Mouse (Mus musculus) G1E-ER4 (cell line): Measurements from ENCODE around the gene Cela2a. TPM values are rescaled to one million over a fixed set of nuclear protein-coding genes. Genes with fewer than 3 reads are reported as not detected.

Source experiments
- GATA1 ChIP-seq: IDR thresholded peaks from one replicate; pipeline ENCODE4 v1.8.0; 2012; ENCODE audit warnings: low read length, inconsistent platforms
- polyA plus RNA-seq: library from polyadenylated mRNA; stranded (reverse); fragments of >175 nt; gene quantifications from 2 replicates; pipeline ENCODE4 v1.2.3, GENCODE M21; 2012

Gene Cela2a
- polyA plus RNA-seq, 1 experiment, result not detected

DNA sequence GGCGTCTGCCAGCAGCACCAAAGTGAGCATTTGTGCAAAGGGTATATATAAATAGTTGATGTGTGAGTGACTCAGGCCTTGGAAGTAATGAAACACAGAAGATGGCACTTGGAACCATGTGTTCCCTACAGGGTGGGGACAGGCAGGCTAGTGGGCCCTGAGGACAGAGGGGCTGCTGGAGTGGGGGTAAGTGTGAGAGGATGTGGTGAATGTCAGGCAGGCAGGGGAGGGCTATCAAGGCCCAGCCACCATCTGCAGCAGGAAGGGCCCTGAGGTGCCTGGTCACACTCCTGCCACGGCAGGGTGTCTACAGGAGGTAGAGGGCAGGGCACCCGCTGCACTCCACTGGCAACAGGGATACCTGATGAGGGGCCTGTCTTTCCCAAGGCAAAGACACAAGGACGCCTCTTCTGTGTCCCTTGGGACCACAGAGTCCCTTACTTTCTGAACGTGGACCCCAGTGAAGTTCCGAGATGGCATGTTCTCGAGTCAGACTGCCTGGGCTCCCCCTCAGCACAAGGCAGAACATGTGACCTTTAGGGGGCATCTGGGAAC lies 37.8 kb upstream of the Cela2a start:
- TF ChIP-seq GATA1, result no peak

DNA sequence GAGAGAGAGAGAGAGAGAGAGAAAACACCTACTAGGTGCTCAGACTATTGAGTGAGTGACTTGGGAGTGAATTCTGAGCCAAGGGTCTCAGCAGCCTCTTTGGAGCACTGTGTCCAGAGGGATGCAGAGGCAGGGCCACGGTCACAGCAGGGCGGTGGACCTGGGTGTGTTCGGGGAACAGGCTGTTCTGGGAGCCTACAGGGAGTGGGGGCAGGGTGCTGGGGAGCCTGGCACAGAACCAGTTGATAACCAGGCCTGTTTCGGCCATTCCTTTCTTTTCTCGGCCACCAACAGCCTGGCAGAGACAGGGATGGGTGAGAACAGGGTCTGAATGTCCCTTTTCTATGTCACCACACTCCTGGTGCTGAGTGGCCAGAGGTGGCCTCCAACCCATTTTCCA lies 36.9 kb upstream of the Cela2a start:
- TF ChIP-seq GATA1, result no peak

DNA sequence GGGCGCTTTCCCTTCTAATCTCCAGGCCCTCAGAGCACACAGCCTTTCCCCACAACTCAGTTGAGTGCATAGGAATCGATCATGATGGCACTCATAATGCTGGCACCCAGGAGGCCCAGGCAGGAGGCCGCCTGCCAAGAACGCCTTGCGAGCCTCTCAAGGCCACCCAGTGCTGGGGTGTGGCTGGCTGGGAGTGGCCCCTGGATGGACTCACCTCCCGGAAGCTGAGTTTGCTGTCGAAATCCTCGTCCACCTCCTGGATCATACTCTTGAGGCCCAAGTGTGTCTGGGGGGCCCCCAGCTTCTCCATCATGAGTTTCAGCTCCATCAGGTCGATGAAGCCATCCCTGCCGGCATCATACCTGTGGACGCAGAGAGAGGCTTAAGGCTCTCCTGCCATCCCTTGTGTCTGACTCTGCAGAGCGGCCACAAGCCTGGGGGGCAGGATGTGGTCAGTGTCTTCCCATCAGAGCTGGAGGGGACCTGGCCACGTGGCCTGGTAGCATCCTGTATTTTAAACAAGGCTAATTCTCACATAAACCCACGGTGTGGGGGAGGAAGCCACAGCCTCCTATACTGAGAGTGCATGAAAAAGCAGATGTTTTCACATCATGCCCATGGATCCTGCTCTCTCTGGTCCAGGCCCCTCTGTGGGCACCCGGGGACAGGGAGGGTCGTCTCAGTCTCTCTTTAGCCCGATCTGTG lies 35.8 kb upstream of the Cela2a start:
- TF ChIP-seq GATA1, result no peak

DNA sequence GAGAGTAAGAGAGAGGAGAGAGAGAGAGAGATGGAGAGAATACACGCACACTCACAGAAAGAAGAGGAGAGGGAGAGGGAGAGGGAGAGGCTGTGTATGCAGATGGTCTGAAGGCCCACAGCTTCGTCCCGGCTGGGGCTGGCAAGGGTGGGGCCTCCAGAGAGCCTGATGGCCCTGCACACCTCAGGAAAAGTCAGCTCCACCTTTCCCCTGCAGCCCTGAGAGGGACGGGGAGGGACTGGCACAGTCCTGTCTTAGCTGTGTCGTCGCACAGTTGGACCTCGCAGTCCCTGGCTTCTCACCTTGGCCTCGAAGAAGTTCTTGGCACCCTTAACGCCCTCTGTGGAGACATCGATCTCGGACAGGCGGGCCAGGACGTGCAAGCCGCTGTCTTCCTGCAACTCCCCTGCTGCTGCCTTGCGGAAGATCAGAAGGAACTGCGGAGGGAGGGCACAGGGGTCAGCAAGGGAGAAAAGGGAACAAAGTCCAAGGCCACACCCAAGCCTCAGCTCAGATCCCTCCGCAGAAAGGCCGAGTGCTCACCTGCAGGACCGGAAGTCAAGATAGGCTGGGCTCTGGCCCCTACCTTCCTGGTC lies 34.4 kb upstream of the Cela2a start:
- no peak for TF ChIP-seq GATA1

DNA sequence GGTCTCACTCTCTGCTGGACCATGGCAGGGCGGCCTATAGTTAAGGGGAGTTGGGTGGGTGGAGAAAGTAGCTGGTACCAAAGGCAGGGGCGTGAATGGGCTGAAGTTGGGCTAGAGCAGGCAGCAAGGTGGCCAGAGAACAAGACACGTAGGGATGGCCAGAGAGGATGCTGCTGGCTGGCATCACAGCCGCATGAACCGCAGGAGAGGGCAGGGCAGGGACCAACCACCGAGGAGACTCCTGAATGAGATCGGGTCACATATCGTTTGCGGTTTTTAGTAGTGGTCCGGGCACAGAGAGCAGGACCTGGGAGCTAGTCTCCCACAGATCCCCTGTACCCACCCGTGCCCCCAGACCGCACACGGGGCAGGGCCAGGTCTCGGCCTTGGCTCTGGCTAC lies 33.4 kb upstream of the Cela2a start:
- no peak for TF ChIP-seq GATA1

DNA sequence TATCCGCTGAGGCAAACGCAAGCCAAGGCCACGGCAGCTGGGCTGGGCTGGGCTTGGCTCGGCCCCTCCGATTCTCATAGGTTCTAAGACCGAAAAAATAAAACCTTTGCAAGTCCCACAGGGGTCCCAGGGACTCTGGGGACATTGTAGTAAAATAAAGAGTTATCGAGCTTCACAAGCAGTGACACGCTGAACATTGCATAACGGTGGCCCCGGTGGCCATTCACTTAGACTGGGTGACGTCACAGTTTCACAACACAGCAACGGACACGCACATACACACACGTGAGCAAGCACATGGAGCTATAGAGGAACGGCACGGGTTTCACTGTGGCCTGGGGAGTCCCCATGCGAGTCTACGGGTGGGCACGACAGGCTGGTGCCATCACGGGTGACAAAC lies 32.5 kb upstream of the Cela2a start:
- no peak for TF ChIP-seq GATA1

DNA sequence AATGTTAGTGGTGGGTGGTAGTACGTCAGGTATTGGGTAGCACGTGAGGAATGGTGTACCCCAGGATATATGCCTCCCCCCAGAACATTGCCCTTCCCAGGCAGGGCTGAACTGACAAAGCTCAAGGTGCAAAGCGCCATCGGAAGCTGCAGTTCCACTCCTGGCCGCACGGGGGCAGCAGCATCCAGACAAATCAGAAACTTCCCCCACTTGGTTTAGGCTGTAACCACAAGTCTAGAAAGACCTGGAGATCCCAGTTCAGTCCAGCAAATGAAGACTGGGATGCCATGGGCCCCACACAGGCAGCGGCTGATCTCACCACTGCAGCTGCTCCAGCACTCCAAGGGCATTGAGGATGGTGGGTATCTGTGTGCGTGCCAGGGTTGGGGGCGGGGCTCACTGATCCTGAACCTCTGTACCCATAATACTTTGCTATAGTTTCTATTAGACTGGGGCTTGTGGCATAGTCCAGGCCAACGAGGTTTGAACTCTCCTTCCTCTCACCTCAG lies 31.5 kb upstream of the Cela2a start:
- no peak for TF ChIP-seq GATA1

DNA sequence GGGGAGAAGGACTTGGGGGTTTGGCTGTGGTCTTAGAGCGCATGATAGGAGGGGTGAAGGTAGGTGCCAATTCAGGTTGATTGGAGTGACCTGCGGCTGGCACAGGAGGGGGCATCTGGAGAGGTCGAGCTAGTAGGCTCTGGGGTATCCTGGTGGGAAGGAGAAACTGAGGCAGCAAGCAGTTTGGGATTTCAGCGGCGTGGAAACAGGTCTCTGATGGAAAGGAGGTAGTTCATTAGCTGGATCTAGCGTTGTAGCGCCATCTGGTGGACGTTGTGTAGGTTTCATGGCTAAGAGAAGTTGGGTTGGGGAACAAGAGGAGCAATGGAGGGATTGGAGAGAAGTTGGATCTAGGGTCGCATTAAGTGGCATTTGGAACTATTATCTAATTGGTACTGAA lies 27.5 kb upstream of the Cela2a start:
- no peak for TF ChIP-seq GATA1

DNA sequence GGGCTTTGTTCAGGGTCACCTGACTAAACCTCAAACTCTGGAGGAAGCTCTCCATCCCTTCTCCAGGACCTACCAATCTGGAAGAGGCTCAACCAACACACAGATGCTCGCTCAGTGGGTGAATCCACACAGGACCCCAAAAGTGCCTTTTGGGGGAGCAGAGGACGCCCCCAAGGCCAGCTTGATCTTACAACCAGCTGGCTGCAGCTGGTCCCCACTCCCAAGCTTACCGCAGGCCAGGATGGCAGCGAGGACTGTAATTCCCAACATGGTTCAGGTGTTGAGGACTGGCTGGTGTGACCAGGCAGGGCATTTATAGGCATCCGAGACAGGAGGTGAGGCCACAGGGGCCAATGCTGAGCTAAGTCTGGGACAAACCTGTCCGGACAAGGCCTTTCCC lies 20.0 kb upstream of the Cela2a start, which contains the start of gene Ctrc:
Ctrc (minus strand) TSS at position 361 of the 400 bp plus-strand sequence.
- no peak for TF ChIP-seq GATA1

DNA sequence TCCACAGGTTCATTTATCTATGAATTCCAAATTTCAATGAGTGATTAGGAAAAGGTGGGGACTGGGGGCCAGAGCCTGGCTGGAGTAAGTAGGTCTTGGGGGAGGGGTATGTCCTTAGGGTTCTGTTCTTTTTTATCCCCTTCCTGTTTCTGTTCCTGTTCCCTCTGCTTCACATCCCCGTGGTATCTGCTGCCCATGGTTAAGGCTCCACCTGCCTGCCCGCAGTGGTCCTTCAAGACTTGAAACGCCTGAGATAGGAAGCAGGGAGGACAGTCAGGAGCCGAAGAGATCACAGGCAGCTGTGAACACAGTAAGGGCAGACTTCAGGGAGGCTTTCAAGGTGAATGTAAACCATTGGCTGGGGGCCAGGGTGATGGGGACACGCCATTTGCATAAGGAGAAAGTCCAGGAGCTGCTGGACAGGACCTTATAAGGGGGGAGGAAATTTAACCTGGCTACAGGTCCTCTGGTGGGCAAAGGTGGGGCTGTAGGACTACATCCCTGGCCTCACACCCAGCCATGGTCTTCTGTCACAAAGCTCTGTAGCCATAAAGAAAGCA lies 8.7 kb upstream of the Cela2a start:
- no peak for TF ChIP-seq GATA1

DNA sequence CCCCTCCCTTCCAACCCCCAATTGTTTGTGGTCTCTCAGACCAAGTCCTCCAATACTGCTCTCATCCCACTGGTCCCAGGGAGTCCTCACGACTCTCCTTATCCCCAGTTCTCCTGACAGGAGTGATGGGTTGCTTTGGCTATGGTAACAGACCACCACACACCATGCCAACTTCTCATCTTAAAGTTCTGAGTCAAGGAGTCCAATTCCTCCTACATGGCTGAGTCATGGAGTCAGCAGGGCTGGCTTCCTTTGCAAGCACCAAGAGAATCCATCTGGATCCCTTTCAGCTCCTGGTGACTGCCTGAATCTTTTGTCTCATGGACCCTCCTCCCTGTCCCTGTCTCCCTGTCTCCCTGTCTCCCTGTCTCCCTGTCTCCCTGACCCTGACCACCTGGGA lies 8.0 kb upstream of the Cela2a start:
- no peak for TF ChIP-seq GATA1

DNA sequence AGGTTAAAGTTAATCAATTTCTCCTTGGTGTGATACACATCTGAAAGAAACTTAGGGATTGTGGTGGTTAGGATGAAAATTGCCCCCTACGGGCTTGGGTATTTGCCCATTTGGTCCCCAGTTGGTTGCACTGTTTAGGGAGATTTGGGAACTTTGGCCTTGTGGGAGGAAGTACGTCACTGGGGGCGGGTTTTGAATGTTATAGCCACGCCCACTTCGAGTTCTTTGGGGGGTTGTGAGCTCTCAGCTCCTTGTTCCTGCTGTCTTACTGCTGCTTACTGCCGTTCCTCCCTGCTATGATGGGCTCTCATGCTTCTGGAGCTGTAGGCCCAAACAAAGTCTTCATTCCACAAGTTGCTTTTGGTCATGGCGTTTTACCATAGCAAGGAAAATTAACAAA lies 5.4 kb upstream of the Cela2a start:
- TF ChIP-seq GATA1, result no peak

DNA sequence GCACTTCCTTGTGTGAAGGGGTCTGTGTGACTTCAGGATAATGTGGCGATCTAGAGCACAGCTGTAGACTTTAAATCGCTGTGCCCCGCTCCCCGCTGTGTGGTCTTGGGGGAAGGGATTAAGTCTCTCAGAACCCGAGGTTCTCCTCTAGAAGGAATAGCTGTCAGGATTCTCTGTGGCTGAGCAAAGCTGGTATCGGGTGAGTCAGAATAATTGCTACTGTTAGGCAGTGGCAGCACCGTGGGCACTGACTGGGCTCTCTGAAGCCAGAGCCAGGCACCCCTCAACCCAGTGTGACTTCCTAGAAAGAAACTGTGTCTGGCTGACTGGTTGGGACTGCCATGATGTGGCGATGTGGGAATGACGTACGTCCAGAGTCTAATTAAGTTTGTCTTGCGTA lies 4.4 kb upstream of the Cela2a start:
- no peak for TF ChIP-seq GATA1

DNA sequence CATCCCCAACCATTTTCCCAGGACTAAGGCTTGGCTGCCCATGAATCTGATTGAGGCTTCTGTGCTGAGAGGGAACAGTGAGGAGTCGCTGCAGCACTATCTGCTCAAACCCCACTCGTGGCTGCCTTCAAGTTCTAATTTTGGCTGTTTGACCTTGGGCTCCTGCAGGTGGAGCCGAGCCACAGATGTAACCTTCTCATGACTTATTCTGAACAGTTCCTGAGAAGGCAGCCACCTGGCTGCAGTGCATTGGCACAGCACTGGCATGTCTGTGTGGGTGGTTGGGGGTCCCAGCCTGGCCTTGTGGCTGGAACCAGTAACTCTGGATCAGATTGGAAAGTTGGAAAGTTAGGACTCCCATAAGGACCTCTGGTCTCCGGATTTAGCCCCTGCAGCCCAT lies 2.2 kb upstream of the Cela2a start:
- no peak for TF ChIP-seq GATA1

DNA sequence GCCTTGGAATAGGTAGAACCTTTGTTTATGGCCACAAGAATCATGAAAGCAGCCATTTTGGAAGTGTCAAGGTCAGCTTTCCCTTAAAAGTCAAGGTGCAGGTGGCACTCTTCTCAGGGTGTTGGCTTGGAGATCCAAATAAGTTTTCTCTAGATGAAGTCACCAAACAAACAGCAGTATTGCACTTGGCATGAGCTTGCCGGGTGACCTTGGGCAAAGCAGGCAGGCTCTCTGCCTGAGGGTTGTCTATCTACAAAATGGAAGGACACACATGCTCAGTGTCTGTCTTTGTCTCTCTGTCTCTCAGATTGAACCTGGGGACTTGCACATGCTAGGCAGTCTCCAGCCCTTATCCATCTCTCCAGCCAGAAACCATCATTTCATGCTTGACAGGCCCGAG lies 1.4 kb upstream of the Cela2a start:
- TF ChIP-seq GATA1, result no peak

DNA sequence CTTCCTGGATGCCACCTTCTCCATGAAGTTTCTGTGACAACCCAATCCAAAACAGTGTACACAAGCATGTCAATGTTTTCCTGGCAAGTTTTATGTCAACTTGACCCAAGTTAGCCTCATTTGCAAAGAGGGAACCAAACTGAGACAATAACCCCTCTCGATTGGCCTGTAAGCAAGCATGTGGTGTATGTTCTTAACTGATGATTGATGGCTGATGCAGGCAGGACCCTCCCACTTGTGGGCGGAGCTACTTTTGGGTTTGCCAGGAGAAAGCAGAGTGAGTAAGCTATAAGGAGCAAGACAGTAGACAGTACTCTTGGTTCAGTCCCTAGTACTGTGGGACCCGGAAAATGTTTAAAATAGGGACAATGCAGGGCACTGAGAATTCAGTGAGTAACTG lies 3.0 kb downstream of the Cela2a start:
- no peak for TF ChIP-seq GATA1

DNA sequence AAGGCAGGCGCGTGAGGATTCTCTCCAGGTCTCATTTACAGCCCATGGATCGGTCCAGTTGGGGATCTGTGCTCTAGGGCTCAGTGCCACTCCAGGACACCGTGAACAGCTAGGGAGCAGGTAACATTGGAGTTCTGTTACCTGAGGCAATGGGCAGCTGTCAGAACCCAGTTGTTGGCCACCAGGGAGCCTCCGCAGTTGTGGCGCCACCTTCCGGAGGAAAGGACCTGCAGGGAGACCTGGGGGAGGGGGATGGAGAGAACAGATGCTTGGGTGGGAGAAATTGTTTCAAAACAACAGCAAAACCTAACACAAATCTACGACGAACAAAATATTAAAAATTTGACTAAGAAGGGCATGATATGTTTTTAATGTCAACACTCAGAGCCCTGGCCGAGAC lies 3.9 kb downstream of the Cela2a start:
- TF ChIP-seq GATA1, result no peak
